Mouse (Mus musculus) thymus, adult 2 months (tissue): ENCODE measurements around the gene Adamts13. TPM values are rescaled to one million over a fixed set of nuclear protein-coding genes. Genes with fewer than 3 reads are reported as not detected.

Source experiments
- DNase-seq: peaks from one replicate; pipeline ENCODE4 v3.0.0; 2021
- H3K27ac ChIP-seq: fragments of 200-500 bp; 2 replicates; pipeline ENCODE4 v1.5.1; 2012; ENCODE audit warnings: low read length, control low read depth; ENCODE audit not compliant: control insufficient read depth, insufficient read depth
- H3K27me3 ChIP-seq: fragments of 200-500 bp; 2 replicates; pipeline ENCODE4 v1.6.1; 2012; ENCODE audit warnings: mild to moderate bottlenecking, low read length, moderate library complexity, mixed read lengths; ENCODE audit not compliant: control insufficient read depth, insufficient read depth
- H3K36me3 ChIP-seq: fragments of 200-500 bp; 2 replicates; pipeline ENCODE4 v1.6.1; 2012; ENCODE audit warnings: mild to moderate bottlenecking, low read length, moderate library complexity; ENCODE audit not compliant: control insufficient read depth, insufficient read depth
- H3K4me1 ChIP-seq: fragments of 200-500 bp; replicated peaks from 2 replicates; pipeline ENCODE4 v1.6.1; 2012; ENCODE audit warnings: low read length; ENCODE audit not compliant: control insufficient read depth, insufficient read depth
- H3K4me3 ChIP-seq: fragments of 200-500 bp; 2 replicates; pipeline ENCODE4 v1.5.1; 2012; ENCODE audit warnings: mild to moderate bottlenecking, low read length, control low read depth, moderate library complexity; ENCODE audit not compliant: control insufficient read depth, insufficient read depth
- CTCF ChIP-seq: fragments of 200-500 bp; IDR thresholded peaks from 2 replicates; pipeline ENCODE4 v1.5.1; 2012; ENCODE audit warnings: mild to moderate bottlenecking, control low read depth, low read length, moderate library complexity, borderline replicate concordance; ENCODE audit not compliant: control insufficient read depth, poor library complexity, insufficient read depth; ENCODE audit errors: extremely low read depth
- POLR2A ChIP-seq: fragments of 200-500 bp; IDR thresholded peaks from 2 replicates; pipeline ENCODE4 v1.6.1; 2012; ENCODE audit warnings: mild to moderate bottlenecking, low read length, control low read depth, moderate library complexity; ENCODE audit not compliant: control insufficient read depth, poor library complexity, insufficient read depth; ENCODE audit errors: extremely low read depth
- WGBS: fragments of 180-500 bp; shearing (Covaris S2); methylation state at CpG from one replicate; pipeline ENCODE4 v1.1.7; 2018; 5-methylcytosine and 5-hydroxymethylcytosine counted together
- polyA plus RNA-seq: library from polyadenylated mRNA; depleted of rRNA; stranded (reverse); fragments of >200 nt; gene quantifications from 2 replicates; pipeline ENCODE4 v1.2.3, GENCODE M21; 2012

The Adamts13 gene
- polyA plus RNA-seq, 1 experiment, result 1.2 TPM

DNA sequence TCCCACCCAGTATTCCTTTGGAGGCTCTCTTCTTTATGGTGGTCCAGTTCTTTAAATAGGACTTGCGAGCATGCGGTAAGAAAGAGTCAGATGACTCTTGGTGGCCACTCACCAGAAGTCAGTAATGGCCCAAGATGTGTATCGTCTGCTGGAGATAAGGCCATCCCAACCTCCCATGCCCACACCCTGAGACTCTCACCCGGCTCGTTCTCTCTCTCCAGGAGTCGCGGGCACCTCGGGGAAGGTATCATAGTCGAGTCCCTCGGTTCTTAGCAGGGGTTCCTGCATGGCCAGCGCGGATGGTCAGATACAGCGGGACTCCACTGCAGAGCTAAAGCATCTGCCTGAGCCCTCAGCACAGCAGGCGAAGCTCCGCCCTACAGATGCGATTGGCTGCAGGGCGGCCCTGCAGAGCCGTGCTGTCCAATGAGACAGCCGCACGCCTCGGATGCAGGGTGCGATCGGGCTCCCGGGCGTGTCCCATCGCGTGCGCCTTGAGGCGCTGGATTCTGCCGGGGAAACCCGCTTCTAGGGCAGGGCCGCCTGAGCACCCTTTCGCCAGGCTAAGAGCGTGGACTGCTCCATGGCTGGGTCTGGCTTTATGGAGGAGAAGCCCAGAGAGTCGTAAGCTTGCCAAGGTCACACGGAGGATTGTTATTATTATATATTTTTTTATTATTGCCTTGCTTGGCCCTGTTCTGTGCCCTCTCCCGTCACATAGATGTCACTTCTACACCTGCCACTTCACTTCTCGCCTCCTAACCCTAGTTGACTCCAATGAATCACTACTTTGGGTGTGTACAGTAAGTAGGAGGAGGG lies 54.6 kb downstream of the Adamts13 start, which contains the start of gene Slc2a6:
Slc2a6 (minus strand) TSS at position 381 of the 819 bp plus-strand sequence.
- no peaks in the 10 kb centered on the region for H3K36me3 ChIP-seq
- DNase-seq, result peak; percentile 84
- TF ChIP-seq CTCF (peak; percentile 29; the same call in 1 of the 2 replicates), POLR2A (0 out of 2 replicates have a peak, but pooled peaks have one; percentile 24)
- H3K27me3 ChIP-seq, result no peaks in the 10 kb centered on the region
- 0 out of 2 replicates have a peak, but pooled peaks cover 7% of the 10 kb centered on the region for H3K4me1 ChIP-seq
- 5% methylated on average over 38 of the region's 38 CpGs for WGBS
- H3K27ac ChIP-seq, result no peak within 1 kb of the TSS
- H3K4me3 ChIP-seq, result no peak within 1 kb of the TSS

DNA sequence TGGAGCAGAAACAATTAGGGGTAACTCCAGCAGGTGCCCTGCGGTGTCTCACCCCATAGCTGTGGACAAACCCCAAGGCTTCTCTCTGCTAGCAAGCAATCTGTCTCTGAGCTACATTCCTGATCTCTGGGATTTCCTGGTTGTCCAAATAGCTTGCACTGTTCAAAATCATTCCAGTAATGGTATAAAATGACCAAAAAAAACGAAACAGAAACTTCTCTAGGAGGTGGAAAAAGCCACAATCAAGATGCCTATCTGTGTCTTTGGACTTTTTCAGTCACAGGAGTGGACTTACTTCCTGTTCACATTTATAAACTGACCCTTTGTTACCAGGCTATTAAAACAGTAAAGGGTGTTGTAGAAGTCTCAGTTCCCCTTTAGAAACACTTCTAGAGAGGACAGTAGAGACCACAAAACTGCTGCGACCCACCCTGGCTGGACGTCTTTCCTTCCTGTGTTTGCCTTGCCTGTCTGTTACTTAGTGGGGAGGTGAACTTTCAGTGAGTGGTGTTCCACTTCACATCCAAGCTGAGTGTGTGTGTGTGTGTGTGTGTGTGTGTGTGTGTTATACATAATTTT lies 55.3 kb downstream of the Adamts13 start:
- no peak for DNase-seq
- Histone ChIP-seq H3K4me1 (0 out of 2 replicates have a peak, but pooled peaks cover 7% of the 10 kb centered on the region), H3K4me3 (no peak overlapping the region), H3K27me3 (no peaks in the 10 kb centered on the region), H3K36me3 (no peaks in the 10 kb centered on the region), H3K27ac (no peak overlapping the region)
- TF ChIP-seq CTCF (no peak), POLR2A (no peak)
- 20% methylated on average over 4 of the region's 4 CpGs for WGBS

DNA sequence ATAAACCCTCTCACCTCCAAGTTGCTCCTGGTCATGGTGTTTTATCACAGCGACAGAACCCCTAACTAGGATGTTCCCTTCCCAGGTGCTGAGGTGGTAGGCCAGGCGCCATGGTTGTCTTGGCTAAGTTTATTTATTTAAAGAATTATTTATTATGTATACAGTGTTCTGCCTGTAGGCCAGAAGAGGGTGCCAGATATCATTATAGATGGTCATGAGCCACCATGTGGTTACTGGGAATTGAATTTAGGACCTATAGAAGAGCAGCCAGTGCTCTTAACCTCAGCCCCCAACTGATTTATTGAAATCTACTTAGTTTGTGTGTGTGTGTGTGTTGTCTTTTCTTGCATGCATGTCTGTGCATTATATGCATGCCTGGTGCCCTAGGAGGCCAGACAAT lies 59.1 kb downstream of the Adamts13 start:
- Histone ChIP-seq H3K27ac (no peak overlapping the region), H3K4me1 (0 out of 2 replicates have a peak, but pooled peaks cover 3% of the 10 kb centered on the region), H3K27me3 (no peaks in the 10 kb centered on the region), H3K36me3 (no peaks in the 10 kb centered on the region), H3K4me3 (no peak overlapping the region)
- TF ChIP-seq POLR2A (no peak), CTCF (no peak)
- WGBS, result 74% methylated on average over 2 of the region's 2 CpGs
- DNase-seq, result no peak

DNA sequence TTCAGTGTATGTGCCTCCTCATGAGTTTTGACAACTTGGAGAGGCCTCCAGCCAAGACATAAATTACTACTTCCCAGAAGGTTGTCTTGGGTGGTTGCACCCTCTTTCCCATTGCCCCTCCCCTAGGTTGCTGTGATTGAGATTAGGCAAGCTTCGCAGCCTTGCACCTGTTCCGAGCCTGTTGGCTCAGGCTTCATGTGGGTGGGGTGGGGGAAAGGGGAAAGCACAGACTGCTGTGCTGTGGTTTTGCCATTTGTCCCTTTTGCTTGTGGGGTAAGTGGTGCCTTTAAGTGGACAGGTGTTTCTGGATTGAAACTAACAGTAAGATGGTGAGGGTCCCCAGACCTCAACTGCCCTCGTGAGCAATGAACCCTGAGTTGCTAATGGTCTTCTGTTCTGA lies 62.8 kb downstream of the Adamts13 start:
- DNase-seq, result no peak
- Histone ChIP-seq H3K4me1 (no peaks in the 10 kb centered on the region), H3K36me3 (no peaks in the 10 kb centered on the region), H3K4me3 (no peak overlapping the region), H3K27me3 (no peaks in the 10 kb centered on the region), H3K27ac (no peak overlapping the region)
- TF ChIP-seq CTCF, result no peak
- no peak for TF ChIP-seq POLR2A
- whole genome bisulfite sequencing, result 10% methylated on average over 3 of the region's 3 CpGs

DNA sequence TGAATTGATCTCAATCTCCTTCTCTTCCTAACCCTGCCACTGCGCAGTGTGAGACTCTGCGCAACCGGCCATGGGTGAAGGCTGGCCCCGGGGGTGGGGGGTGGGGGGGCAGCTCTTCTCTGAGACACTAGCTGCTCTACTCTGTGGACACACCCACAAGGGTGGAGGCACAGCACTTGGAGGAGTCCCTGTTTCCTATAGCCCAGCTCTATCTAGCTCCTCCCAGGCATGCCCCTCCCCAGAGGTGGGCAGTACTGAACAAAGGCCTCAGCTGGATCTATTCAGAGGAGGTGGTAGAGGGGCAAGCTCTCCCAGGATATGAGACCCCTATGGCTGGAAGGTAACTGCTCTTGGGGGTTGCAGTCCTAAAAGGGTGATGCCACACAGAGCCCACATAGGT lies 63.8 kb downstream of the Adamts13 start:
- no peak for DNase-seq
- Histone ChIP-seq H3K27ac (no peak overlapping the region), H3K4me3 (no peak overlapping the region), H3K4me1 (no peaks in the 10 kb centered on the region), H3K27me3 (no peaks in the 10 kb centered on the region), H3K36me3 (no peaks in the 10 kb centered on the region)
- TF ChIP-seq CTCF (no peak), POLR2A (no peak)
- 75% methylated on average over 4 of the region's 4 CpGs for WGBS

DNA sequence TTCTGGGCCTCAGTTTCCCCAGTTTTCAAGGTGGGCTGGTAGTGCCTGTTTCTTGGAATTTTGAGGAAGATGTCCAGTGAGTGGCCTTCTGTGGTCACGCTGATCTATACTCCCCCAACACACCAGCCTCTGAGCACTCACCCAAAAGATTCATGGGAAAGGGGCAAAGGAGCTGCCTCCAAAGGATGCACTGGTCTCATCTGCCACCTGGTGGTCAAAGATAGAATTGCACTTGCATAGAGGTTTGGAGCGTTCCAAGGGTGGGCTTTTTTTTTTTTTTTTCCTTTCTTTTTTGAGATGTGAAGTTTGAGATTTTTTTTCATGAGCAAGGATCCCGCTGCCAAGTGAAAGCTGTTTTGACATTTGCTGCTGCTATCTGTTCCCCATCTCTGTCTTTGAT lies 65.4 kb downstream of the Adamts13 start:
- H3K27ac ChIP-seq, result no peak overlapping the region

DNA sequence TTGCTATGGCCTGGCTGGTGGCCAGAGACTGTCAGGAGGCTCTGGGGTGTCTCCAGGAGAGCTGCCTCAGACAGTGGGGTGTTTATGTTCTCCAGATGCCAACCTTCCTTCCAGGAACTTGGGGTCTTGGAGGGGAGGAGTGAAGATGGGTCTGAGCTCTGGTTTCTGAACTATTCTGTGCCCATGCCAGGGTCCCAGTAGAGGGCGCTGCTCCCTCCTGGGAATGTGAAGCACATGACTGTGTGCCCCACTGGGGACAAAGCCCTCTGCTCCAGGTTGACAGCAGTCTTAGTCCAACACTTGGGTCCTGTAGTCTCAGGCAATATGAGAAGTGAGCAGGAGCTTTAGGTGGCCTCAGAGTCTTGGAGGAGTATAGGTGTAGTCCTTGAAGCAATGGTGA lies 66.1 kb downstream of the Adamts13 start:
- TF ChIP-seq CTCF (0 out of 2 replicates have a peak, but pooled peaks have one; percentile 32), POLR2A (no peak)
- Histone ChIP-seq H3K4me3 (no peak overlapping the region), H3K27ac (no peak overlapping the region), H3K36me3 (no peaks in the 10 kb centered on the region), H3K27me3 (no peaks in the 10 kb centered on the region), H3K4me1 (no peaks in the 10 kb centered on the region)
- 13% methylated on average over 1 of the region's 1 CpGs for WGBS
- peak; percentile 31 for DNase-seq

More for the DNA sequence above, 65.4 kb downstream of the Adamts13 start:
- peak; percentile 83 for DNase-seq
- no peak for TF ChIP-seq POLR2A
- WGBS, result 2% methylated on average over 3 of the region's 3 CpGs
- Histone ChIP-seq H3K4me1 (no peaks in the 10 kb centered on the region), H3K4me3 (no peak overlapping the region), H3K36me3 (no peaks in the 10 kb centered on the region), H3K27me3 (no peaks in the 10 kb centered on the region)
